Mouse (Mus musculus): ENCODE measurements around the gene Nudt3.

GRCm38 (mm10) chr17:27552215-27553201, 70.8 kb downstream of the Nudt3 start:
- TF ChIP-seq ELF1 (IDR thresholded peaks at IDR 0.05; ENCODE audit: low read depth, low read length) (no peak), POLR2AphosphoS2 (IDR thresholded peaks at IDR 0.05; ENCODE audit: low read depth, low read length) (no peak), POLR2A (IDR thresholded peaks at IDR 0.05; ENCODE audit: low read depth, low read length) (no peak), NRF1 (IDR thresholded peaks at IDR 0.05; ENCODE audit: low read depth, low read length) (no peak), CTCF (conservative IDR thresholded peaks at IDR 0.05 in 1 of 2, IDR thresholded peaks at IDR 0.05 in 1 of 2; ENCODE audit: low read depth in 2 of 2, low read length in 2 of 2) (no peak), CHD2 (IDR thresholded peaks at IDR 0.05; ENCODE audit: low read length) (no peak), BHLHE40 (IDR thresholded peaks at IDR 0.05; ENCODE audit: low read depth, low read length) (no peak), TBP (conservative IDR thresholded peaks at IDR 0.05; ENCODE audit: low read depth, low read length) (no peak), USF2 (conservative IDR thresholded peaks at IDR 0.05; ENCODE audit: low read depth, low read length) (no peak), MXI1 (IDR thresholded peaks at IDR 0.05; ENCODE audit: low read depth, low read length) (no peak)
